Mouse (Mus musculus): Measurements from ENCODE around the gene B3gat1.

DNA sequence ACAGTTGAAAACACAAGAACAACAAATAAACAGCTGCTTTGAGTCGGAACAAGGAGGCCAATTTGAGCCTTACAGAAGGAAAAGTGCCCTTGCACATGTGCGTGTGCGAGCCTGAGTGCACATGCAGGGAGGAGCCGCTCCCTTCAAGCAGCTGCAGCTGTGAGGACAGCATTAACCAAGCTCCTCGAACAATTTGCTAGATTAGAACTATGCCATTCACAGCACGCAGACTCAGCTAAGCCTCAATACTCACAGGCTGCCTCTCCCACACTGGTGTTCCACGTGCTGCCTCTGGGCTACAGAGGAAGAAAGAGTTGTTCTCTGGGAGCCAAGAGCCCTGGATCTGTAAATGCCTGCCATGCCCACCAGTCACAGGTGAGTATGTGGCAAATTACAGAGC, 11.8 kb upstream of the B3gat1 start:
- TF ChIP-seq CTCF (IDR thresholded peaks at IDR 0.05; ENCODE audit: extremely low read depth, insufficient read depth, low read length) (no peak), POLR2A (IDR thresholded peaks at IDR 0.05; ENCODE audit: extremely low read depth, insufficient read depth, low read length) (no peak)

Data from cortical plate, adult 2 months (tissue).